Mouse (Mus musculus) adrenal gland, postnatal 14 days (tissue): ENCODE measurements around the gene Slc35c2. TPM values are rescaled to one million over a fixed set of nuclear protein-coding genes. Genes with fewer than 3 reads are reported as not detected.

Experiments used
- DNase-seq: peaks from one replicate; pipeline ENCODE4 v3.0.0; 2021; ENCODE audit warnings: mixed read lengths
- total RNA-seq: library from RNA; stranded (reverse); gene quantifications from 2 replicates; pipeline ENCODE4 v1.2.3, GENCODE M21; 2021

Slc35c2 gene
- total RNA-seq, 1 experiment from 2014 or later = 32.8 TPM

DNA sequence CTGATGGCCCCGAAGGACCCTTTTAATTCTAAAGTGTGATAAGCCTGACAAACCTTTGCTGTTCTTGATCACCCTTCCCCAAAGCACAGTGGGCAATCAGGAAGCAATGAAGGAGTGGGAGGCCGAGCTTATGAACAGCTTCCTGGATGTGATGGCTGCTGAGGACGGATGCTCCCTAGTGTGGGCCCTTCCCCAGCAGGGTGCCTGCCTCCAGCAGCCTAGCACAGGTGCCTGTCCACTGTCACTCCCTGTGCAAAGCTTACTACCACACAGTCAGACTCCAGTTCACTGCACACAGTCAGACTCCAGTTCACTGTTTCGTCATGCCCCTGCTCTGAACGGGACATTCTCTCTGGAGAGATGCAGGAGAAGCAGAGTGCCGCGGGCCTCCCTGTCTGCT, 24.7 kb upstream of the Slc35c2 start:
- no peak for DNase-seq

GRCm38 (mm10) chr2:165311577-165311976, 23.9 kb upstream of the Slc35c2 start:
- no peak for DNase-seq

DNA sequence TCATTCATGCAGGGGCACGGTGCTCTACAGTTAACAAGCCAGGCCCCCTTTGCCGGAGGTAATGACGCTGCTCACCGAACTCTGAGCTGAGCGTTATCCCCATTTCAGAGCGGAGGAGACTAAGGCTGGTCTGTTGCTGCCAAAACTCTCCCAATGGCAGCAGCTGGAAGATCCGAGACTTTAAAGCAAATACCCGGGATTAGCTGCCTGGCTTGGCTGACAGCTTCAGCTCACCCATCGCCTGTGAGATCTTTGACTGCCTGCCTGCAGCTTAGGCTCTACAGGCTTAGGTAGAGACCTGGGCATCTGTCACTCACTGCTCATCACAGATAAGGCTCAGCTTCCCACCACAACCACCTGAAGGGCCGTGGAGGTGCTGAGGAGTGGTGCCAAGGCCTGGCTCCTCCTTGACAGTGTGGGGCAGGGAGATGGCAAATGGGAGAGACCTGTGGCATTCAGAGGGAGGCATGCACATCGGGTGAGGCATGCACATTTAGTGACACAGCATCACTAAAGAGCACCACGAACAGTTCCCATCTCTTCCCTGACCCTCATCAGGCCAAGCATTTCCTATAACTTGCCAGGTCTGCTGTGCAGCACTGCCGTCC, 23.3 kb upstream of the Slc35c2 start:
- no peak for DNase-seq

- no peak for DNase-seq
Observed at GRCm38 (mm10) chr2:165307801-165308200, 20.1 kb upstream of the Slc35c2 start.

- no peak for DNase-seq
Observed at GRCm38 (mm10) chr2:165305438-165305837, 17.8 kb upstream of the Slc35c2 start.

GRCm38 (mm10) chr2:165304819-165305218, 17.1 kb upstream of the Slc35c2 start:
- DNase-seq = no peak

- no peak for DNase-seq
Observed at GRCm38 (mm10) chr2:165303354-165304012, 15.8 kb upstream of the Slc35c2 start.

DNA sequence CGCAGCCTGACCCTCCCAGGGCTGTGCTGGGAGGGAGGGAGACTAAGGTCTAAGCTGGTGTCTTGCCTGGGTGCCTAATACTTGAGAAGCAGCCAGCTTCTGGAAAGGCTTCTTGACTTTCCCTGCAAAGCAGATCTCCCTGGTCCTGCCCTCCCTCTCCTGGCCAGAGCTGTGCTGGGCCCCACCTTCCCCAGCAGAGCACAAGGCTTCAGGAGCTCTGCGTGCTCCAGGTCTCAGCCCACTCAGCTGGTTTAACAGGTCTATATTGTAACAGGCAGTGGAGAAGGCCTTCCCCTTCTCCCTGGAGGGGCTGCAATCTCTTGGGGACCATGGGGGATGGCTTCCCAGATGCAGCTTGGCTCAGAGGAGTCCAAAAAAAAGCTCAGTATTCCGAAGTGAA, 13.7 kb upstream of the Slc35c2 start:
- DNase-seq = no peak

- DNase-seq = no peak
Observed at GRCm38 (mm10) chr2:165300885-165301284, 13.2 kb upstream of the Slc35c2 start.

- DNase-seq = no peak
Observed at GRCm38 (mm10) chr2:165300424-165300823, 12.8 kb upstream of the Slc35c2 start.

DNA sequence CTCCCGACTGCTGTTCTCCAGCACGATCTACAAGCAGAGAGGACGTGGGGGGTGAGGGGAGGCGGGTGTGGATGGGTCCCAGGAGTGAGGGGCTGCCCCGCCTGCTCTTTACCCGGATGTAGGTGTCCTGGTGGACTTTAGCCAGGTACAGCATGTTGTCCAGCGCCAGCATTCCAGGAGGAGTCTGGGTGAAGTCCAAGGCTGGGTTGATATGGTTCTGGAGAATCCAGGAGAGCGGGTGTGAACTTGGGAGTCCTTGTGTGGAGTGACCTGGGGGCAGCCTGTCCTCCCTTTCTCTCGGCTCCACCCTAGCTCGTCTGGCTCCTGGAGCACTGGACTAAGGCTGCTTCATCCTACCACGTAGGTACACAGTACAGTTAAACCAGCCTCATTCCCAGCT, 9.8 kb upstream of the Slc35c2 start:
- no peak for DNase-seq

- peak; percentile 81 for DNase-seq
Observed at GRCm38 (mm10) chr2:165296571-165296970, 8.9 kb upstream of the Slc35c2 start.

DNA sequence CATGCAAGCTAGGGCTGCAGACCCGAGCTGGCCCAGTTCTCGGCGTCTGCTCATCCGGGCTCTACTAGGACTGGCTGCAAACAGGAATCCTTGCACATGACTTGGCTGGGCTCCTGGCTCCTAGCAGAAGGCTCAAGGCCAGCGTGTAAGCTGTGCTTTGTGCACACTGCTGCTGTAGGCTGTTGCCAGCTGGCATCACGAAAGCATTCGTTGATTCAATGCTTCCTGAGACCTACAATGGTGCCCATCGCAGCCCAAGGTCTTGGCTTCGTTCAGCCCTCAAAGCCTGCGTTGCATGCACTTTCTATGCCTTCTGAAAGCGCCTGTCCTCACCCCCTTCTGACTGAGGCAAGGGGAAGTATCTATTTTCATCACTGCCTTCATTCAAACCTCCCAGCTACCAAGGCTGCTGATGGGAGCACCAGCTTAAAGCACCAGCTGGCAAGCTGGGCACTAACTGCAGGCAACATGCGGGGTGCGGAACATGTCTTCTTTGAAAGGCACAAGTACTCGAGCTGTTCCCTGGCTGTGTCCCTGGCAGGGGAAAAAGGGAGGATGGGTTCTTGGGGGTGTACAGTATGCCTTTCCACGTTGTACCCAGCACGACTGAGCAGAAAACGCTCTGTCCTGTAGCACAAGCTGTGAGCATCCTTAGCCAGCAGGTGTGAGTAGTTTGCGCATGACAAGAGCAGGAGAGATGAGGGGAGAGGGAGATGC, 804 bp upstream of the Slc35c2 start:
- peak; percentile 93 for DNase-seq

GRCm38 (mm10) chr2:165286361-165287201, 1.1 kb downstream of the Slc35c2 start:
- peak; percentile 55 for DNase-seq

DNA sequence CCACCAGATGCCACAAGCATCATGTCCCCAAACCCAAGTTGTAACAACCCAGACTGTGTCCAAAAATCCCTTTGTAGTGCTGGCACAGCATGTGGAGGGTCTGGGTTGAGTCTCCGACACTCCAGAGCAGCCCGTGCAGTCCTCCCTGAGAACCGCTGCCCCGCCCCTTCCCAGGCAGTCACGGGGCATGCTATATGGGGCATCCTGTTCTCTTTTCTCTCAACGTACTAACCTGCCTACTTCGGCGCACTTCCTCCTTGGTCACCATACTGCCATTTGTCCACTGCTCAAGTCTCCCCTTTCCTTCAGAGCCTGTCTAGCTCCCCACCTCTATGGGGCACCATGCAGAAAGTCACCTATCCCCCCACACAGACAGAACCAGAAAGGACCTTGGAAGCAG, 2.0 kb downstream of the Slc35c2 start:
- no peak for DNase-seq

GRCm38 (mm10) chr2:165285034-165285433, 2.6 kb downstream of the Slc35c2 start:
- no peak for DNase-seq

- no peak for DNase-seq
Observed at GRCm38 (mm10) chr2:165284377-165284776, 3.3 kb downstream of the Slc35c2 start.

DNA sequence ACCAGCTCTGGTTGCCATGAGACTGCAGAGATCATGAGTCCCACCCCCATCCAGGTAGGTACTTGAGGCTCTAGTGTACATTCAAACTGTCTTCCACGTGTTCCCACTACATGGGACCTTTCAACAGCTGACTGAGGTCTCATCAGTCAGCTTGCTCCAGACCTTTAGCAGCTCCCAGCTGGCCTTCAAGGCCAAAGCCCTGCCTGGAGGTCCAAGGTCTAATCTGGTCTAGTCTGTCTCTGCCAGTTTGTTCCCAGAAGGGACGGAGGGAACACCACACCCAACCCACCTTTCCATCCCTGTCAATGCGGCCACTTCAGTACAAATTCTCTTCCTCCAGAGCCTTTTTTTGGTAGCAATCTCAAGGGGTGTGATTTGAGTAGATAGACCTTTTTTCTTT, 4.0 kb downstream of the Slc35c2 start:
- DNase-seq = peak; percentile 60

GRCm38 (mm10) chr2:165281779-165282311, 5.8 kb downstream of the Slc35c2 start:
- DNase-seq = peak; percentile 65

GRCm38 (mm10) chr2:165279351-165279750, 8.3 kb downstream of the Slc35c2 start:
- no peak for DNase-seq

DNA sequence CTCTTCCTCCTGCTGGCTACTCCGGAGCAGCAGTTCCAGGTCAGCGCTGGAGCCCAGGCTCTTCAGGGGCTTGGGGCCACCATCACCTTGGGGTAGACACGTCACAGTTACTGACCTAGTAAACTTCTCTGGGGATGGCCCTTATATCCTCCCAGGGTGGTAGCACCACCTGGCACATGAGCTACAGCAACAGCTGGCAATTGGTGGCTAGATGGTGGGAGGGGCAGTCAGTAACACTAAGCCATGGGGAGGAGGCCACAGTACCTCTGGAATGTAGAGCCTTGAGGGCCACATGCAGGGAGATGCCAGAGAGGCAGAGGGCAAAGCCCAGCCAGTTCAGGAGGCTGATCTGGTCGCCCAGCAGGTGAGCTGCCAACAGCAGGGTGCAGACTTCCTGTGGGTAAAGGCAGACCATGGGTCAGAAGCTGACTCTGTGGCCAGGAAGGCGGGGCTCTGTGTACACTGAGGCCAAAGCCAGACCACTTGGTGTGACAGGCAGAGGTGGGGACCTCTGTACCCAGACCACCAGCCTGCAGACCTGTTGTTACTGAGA, 10.4 kb downstream of the Slc35c2 start:
- no peak for DNase-seq

GRCm38 (mm10) chr2:165275824-165276223, 11.8 kb downstream of the Slc35c2 start:
- peak; percentile 87 for DNase-seq
